Mouse (Mus musculus) small intestine, adult 2 months (tissue): ENCODE measurements at regions not wholly inside any gene's neighbourhood (a gene's known extent, or its start where the extent isn't known, plus 50 kb on each side); places are given as distances from the start of the nearest gene placed in this dataset.

Experiments
- CTCF ChIP-seq: fragments of 200-500 bp; IDR thresholded peaks from 2 replicates; pipeline ENCODE4 v1.5.1; 2012; ENCODE audit warnings: low read depth, mild to moderate bottlenecking, control low read depth, inconsistent platforms, low read length, moderate library complexity, mixed read lengths; ENCODE audit not compliant: insufficient replicate concordance, insufficient read length; ENCODE audit errors: extremely low read depth
- POLR2A ChIP-seq: fragments of 200-500 bp; IDR thresholded peaks from 2 replicates; pipeline ENCODE4 v1.6.1; 2012; ENCODE audit warnings: low read depth, mild to moderate bottlenecking, control low read depth, inconsistent platforms, low read length, moderate library complexity

DNA sequence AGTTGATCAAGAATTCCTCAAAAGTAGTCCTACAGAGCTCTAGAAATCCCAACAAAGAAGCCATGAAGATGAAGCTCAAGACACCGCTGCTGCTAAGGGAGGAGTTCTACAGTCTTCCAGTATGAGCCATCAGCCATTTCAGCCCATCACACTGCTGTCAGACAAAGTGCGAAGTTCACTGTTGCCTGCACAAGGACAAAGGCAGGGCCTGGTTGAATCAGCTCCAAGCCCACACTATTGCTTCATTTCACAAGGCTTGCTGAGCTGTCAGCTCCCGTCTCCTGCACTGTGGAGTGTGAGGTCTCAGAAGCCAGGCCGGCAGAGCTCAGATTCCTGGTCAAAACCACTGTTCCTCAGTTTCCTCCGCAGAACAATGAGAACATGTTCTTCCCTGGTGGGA lies 49.9 kb upstream of the Npas2 start:
- TF ChIP-seq POLR2A, result no peak
- TF ChIP-seq CTCF, result no peak
